Mouse (Mus musculus) urinary bladder, postnatal 0 days (tissue): ENCODE data around the gene 9930111J21Rik2. TPM values are rescaled to one million over a fixed set of nuclear protein-coding genes. Genes with fewer than 3 reads are reported as not detected.

Source experiments
- polyA plus RNA-seq: library from polyadenylated mRNA; unstranded; fragments of >200 nt; fragmentation: Nextera tagmentation; extraction: Ambion mirVana; gene quantifications from 2 replicates; pipeline ENCODE4 v1.2.1, GENCODE M21; 2015

The 9930111J21Rik2 gene
- 2.0 TPM in 2 replicates for polyA plus RNA-seq

GRCm38 (mm10) chr11:49051093-49051891 is at the start of gene 9930111J21Rik2:
9930111J21Rik2 (minus strand) TSS chr11:49051242.

GRCm38 (mm10) chr11:49076001-49076757 is 25.1 kb upstream of the 9930111J21Rik2 start, which contains the start of gene Ifi47:
Ifi47 (plus strand) TSS chr11:49076587.

GRCm38 (mm10) chr11:49063713-49064469 is 12.8 kb upstream of the 9930111J21Rik2 start, which contains the start of gene Tgtp2:
Tgtp2 (minus strand) TSS chr11:49064206.

GRCm38 (mm10) chr11:48994018-48994417 is 57.0 kb downstream of the 9930111J21Rik2 start, which contains the start of gene Tgtp1:
Tgtp1 (minus strand) TSS chr11:48994172.

GRCm38 (mm10) chr11:48991740-48992520 is 59.1 kb downstream of the 9930111J21Rik2 start, which contains the start of gene Gm12185:
Gm12185 (minus strand) TSS chr11:48992226.

GRCm38 (mm10) chr11:48979251-48979650 is 71.8 kb downstream of the 9930111J21Rik2 start, which contains the start of gene 9930111J21Rik1:
9930111J21Rik1 (minus strand) TSS chr11:48979398.

GRCm38 (mm10) chr11:48978240-48978939 is 72.7 kb downstream of the 9930111J21Rik2 start, which contains the start of gene Olfr56:
Olfr56 (plus strand) TSS chr11:48978889.

Other genes starting within 250 kb of the 9930111J21Rik2 start
- 2.9 and 3.3 TPM in 2 replicates for gene Trim41, start 233.9 kb downstream of the 9930111J21Rik2 start, polyA plus RNA-seq
- 6.9 and 9.6 TPM in 2 replicates for gene Trim7, start 225.1 kb downstream of the 9930111J21Rik2 start, polyA plus RNA-seq
- 1.2 and 3.4 TPM in 2 replicates for gene Gm12184, start 224.6 kb downstream of the 9930111J21Rik2 start, polyA plus RNA-seq
- gene Irgm1, start 179.6 kb downstream of the 9930111J21Rik2 start, polyA plus RNA-seq: 16.1 TPM in 2 replicates
- 0.33 and 0.41 TPM in 2 replicates for gene Gm5431, start 149.0 kb downstream of the 9930111J21Rik2 start, polyA plus RNA-seq
- 4.9 and 5.6 TPM in 2 replicates for gene Psme2b, start 105.1 kb downstream of the 9930111J21Rik2 start, polyA plus RNA-seq
- 0.12 TPM in 1 of 2 replicates, not detected in the other for gene Olfr56, start 72.4 kb downstream of the 9930111J21Rik2 start, polyA plus RNA-seq
- gene 9930111J21Rik1, start 71.8 kb downstream of the 9930111J21Rik2 start, polyA plus RNA-seq: 2.5 and 3.0 TPM in 2 replicates
- 0.02 TPM in 1 of 2 replicates, not detected in the other for gene Gm12185, start 59.0 kb downstream of the 9930111J21Rik2 start, polyA plus RNA-seq
- gene Tgtp1, start 57.1 kb downstream of the 9930111J21Rik2 start, polyA plus RNA-seq: 0.85 and 1.6 TPM in 2 replicates
- 0.48 and 0.78 TPM in 2 replicates for gene Tgtp2, start 13.0 kb upstream of the 9930111J21Rik2 start, polyA plus RNA-seq
- gene Ifi47, start 25.3 kb upstream of the 9930111J21Rik2 start, polyA plus RNA-seq: 2.9 TPM in 2 replicates
- not detected in 2 replicates for gene Olfr1396, start 63.6 kb upstream of the 9930111J21Rik2 start, polyA plus RNA-seq
- not detected in 2 replicates for gene Olfr1395, start 91.0 kb upstream of the 9930111J21Rik2 start, polyA plus RNA-seq
- not detected in 2 replicates for gene Olfr1394, start 103.1 kb upstream of the 9930111J21Rik2 start, polyA plus RNA-seq
- 0.57 TPM in 2 replicates for gene Btnl9, start 135.9 kb upstream of the 9930111J21Rik2 start, polyA plus RNA-seq
- gene Zfp62, start 152.1 kb upstream of the 9930111J21Rik2 start, polyA plus RNA-seq: 15.2 and 16.7 TPM in 2 replicates
- gene Mgat1, start 192.9 kb upstream of the 9930111J21Rik2 start, polyA plus RNA-seq: 47.9 and 52.0 TPM in 2 replicates
- not detected in 2 replicates for gene Olfr1393, start 227.1 kb upstream of the 9930111J21Rik2 start, polyA plus RNA-seq
- not detected in 2 replicates for gene Olfr1392, start 234.0 kb upstream of the 9930111J21Rik2 start, polyA plus RNA-seq